Mouse (Mus musculus) left cerebral cortex, postnatal 14 days (tissue): ENCODE data around the gene Gkn2. TPM values are rescaled to one million over a fixed set of nuclear protein-coding genes. Genes with fewer than 3 reads are reported as not detected.
A peak's percentile ranks its signal among the peaks of the same experiment; 100 is the strongest.

Experiments
- DNase-seq, 2 experiments: peaks; one replicate each; pipeline ENCODE4 v3.0.0; 2021 to 2022; ENCODE audit warnings: low spot score in 2 of 2, mixed read lengths in 1 of 2
- intact Hi-C: fragments of 180-260 bp; cut with DNase I; formaldehyde crosslinking; loops from one replicate; pipeline ENCODE4 v1.15.1; 2025
- total RNA-seq, 2 experiments: library from RNA; stranded (reverse); gene quantifications; 2 replicates each; pipeline ENCODE4 v1.2.3; 2021

The Gkn2 gene
- total RNA-seq, 2 experiments from 2014 or later: not detected

GRCm38 (mm10) chr6:87393466-87394205 is 20.5 kb downstream of the Gkn2 start:
- intact Hi-C loops: no loop called here
- no peak for DNase-seq

GRCm38 (mm10) chr6:87394783-87395182 is 21.6 kb downstream of the Gkn2 start:
- DNase-seq: no peak
- intact Hi-C loops: loop anchor here (5.0 kb wide), 2 partner anchors 53 to 128 kb away; no protein-coding TSS in a partner anchor

- intact Hi-C loops: loop anchor here (5.0 kb wide), 2 partner anchors 48 to 123 kb away; no protein-coding TSS in a partner anchor
- peak; percentile 57 to 84 for DNase-seq
Measured at GRCm38 (mm10) chr6:87399137-87399536, 26.0 kb downstream of the Gkn2 start.

GRCm38 (mm10) chr6:87399886-87400566 is 26.9 kb downstream of the Gkn2 start:
- DNase-seq: no peak
- intact Hi-C loops: loop anchor here (5.0 kb wide), 2 partner anchors 47 to 122 kb away; no protein-coding TSS in a partner anchor

- DNase-seq: no peak
- intact Hi-C loops: no loop called here
Measured at GRCm38 (mm10) chr6:87401456-87401855, 28.3 kb downstream of the Gkn2 start.

- DNase-seq: no peak
- intact Hi-C loops: no loop called here
Measured at GRCm38 (mm10) chr6:87412011-87412410, 38.9 kb downstream of the Gkn2 start.

GRCm38 (mm10) chr6:87422304-87422703 is 49.1 kb downstream of the Gkn2 start:
- intact Hi-C loops: no loop called here
- DNase-seq: no peak

GRCm38 (mm10) chr6:87424037-87424816 is 51.1 kb downstream of the Gkn2 start:
- DNase-seq: peak in 1 of 2 experiments; percentile 29
- intact Hi-C loops: no loop called here

GRCm38 (mm10) chr6:87426954-87427353 is 53.8 kb downstream of the Gkn2 start:
- intact Hi-C loops: no loop called here
- no peak for DNase-seq

GRCm38 (mm10) chr6:87427616-87428015 is 54.5 kb downstream of the Gkn2 start:
- intact Hi-C loops: no loop called here
- DNase-seq: no peak

- no peak for DNase-seq
- intact Hi-C loops: no loop called here
Measured at GRCm38 (mm10) chr6:87428487-87429044, 55.4 kb downstream of the Gkn2 start, which contains the start of gene Bmp10. Gene Bmp10 (plus strand): TSS chr6:87428994.

Other genes with a start within 250 kb of the Gkn2 start
- gene Antxr1, start 37.5 kb upstream of the Gkn2 start, total RNA-seq: 10 to 100 TPM; 15.4 to 15.5 TPM
- under 1 TPM; 0.27 to 0.29 TPM for gene Gkn1, start 22.4 kb upstream of the Gkn2 start, total RNA-seq
- 1 to 10 TPM; 3.9 TPM for gene Gkn3, start 15.6 kb downstream of the Gkn2 start, total RNA-seq
- gene Bmp10, start 55.6 kb downstream of the Gkn2 start, total RNA-seq: not detected
- 10 to 100 TPM in 1 of 2 experiments, 1 to 10 TPM in 1; 7.9 to 11.0 TPM for gene Arhgap25, start 159.9 kb downstream of the Gkn2 start, total RNA-seq
- under 1 TPM; 0.32 to 0.92 TPM for gene Prokr1, start 217.4 kb downstream of the Gkn2 start, total RNA-seq